8 mouse cellular contexts compared by ENCODE assay signal in the genomic region with DNA sequence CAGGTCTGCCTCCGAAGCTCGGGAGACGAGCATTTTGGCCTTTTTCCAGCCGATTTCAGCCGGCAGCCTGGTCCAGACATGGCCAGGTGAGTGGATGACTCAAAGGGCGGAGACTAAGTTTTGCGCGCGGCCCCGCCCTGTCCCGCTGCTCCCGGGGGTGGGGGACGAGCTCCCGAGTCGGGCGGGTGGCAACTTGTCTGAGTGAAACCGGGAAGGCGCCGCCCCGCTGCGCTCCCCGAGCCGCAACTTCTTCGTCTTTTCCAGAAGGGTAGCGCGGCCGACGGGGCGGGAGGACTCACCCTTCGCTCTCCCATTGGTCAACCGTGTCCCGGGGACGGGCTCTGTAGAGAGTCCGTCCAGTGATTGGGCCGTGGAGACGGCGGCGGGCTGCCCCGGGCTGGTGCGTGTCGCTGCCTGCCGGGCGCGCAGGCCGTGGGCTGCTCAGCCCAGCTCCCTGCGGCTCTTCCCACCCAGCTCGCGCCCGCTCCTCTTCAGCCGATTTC. TPM values are rescaled to one million over a fixed set of nuclear protein-coding genes. Genes with fewer than 3 reads are reported as not detected.
A peak's percentile ranks its signal among the peaks of the same experiment; 100 is the strongest.
DNase-seq lines count a peak whose midpoint lies in the region; ATAC-seq lines count a peak whose summit lies in the region.

No protein-coding gene starts in this region.

- H3K4me1 ChIP-seq in embryonic facial prominence, embryonic 13.5 days, result peaks cover 26% of the 10 kb centered on the region
- H3K4me1 ChIP-seq in limb, embryonic 10.5 days, result peaks cover 36% of the 10 kb centered on the region
- peaks cover 12% of the 10 kb centered on the region for H3K4me1 ChIP-seq in midbrain, embryonic 12.5 days

- peaks cover 55% of the 10 kb centered on the region for H3K27me3 ChIP-seq in embryonic facial prominence, embryonic 13.5 days
- H3K27me3 ChIP-seq in limb, embryonic 10.5 days (ENCODE audit: low read depth, poor library complexity, severe bottlenecking), result peaks cover 64% of the 10 kb centered on the region
- H3K27me3 ChIP-seq in midbrain, embryonic 12.5 days, result peaks cover 60% of the 10 kb centered on the region

- H3K9ac ChIP-seq in embryonic facial prominence, embryonic 13.5 days, result peak overlapping the region; percentile 71
- H3K9ac ChIP-seq in midbrain, embryonic 12.5 days (replicated peaks), result peak overlapping the region; percentile 35

- under 1% methylated on average over 50 of the region's 50 CpGs for WGBS in embryonic facial prominence, embryonic 13.5 days
- under 1% methylated on average over 50 of the region's 50 CpGs for WGBS in limb, embryonic 10.5 days
- under 1% methylated on average over 48 of the region's 50 CpGs for WGBS in midbrain, embryonic 12.5 days

- H3K4me2 ChIP-seq in embryonic facial prominence, embryonic 13.5 days, result peak overlapping the region; percentile 80
- peak overlapping the region; percentile 70 for H3K4me2 ChIP-seq in midbrain, embryonic 12.5 days (replicated peaks)

- peak; percentile 87 for ATAC-seq in embryonic facial prominence, embryonic 13.5 days (ENCODE audit: insufficient number of reproducible peaks, insufficient read depth, low FRiP score, low TSS enrichment, low read depth)
- peak; percentile 95 for ATAC-seq in midbrain, embryonic 12.5 days (ENCODE audit: low FRiP score, low read depth)

- no peaks in the 10 kb centered on the region for H3K9me3 ChIP-seq in embryonic facial prominence, embryonic 13.5 days
- H3K9me3 ChIP-seq in limb, embryonic 10.5 days (replicated peaks), result no peaks in the 10 kb centered on the region
- no peaks in the 10 kb centered on the region for H3K9me3 ChIP-seq in midbrain, embryonic 12.5 days

- H3K36me3 ChIP-seq in embryonic facial prominence, embryonic 13.5 days, result peaks cover 9% of the 10 kb centered on the region
- H3K36me3 ChIP-seq in limb, embryonic 10.5 days, result peaks cover 13% of the 10 kb centered on the region
- H3K36me3 ChIP-seq in midbrain, embryonic 12.5 days, result peaks cover 13% of the 10 kb centered on the region

- peak overlapping the region; percentile 56 for H3K4me3 ChIP-seq in embryonic facial prominence, embryonic 13.5 days
- H3K4me3 ChIP-seq in limb, embryonic 10.5 days, result peak overlapping the region; percentile 67
- H3K4me3 ChIP-seq in midbrain, embryonic 12.5 days, result peak overlapping the region; percentile 47

- peak; percentile 54 for DNase-seq in 3T3-L1 (ENCODE audit: low read depth, low spot score)
- DNase-seq in adrenal gland, postnatal 25 days, result peak; percentile 95
- DNase-seq in heart, adult 18-20 months, result peak; percentile 93 to 97
- DNase-seq in kidney, adult 18-20 months, result peak; percentile 95
- peak; percentile 89 for DNase-seq in limb, embryonic 10.5 days (ENCODE audit: low spot score)
- peak; percentile 85 for DNase-seq in skeletal muscle tissue, adult 2 months (ENCODE audit: low read depth, low spot score)

- H3K27ac ChIP-seq in embryonic facial prominence, embryonic 13.5 days, result peak overlapping the region; percentile 84
- H3K27ac ChIP-seq in limb, embryonic 10.5 days, result peak overlapping the region; percentile 53
- no peak overlapping the region for H3K27ac ChIP-seq in midbrain, embryonic 12.5 days (replicated peaks)

RNA-seq across cellular contexts. Expression of a gene that starts 2.3 kb away (rescaled TPM):
- 1.3 and 1.7 TPM in 2 replicates for total RNA-seq in adrenal gland, postnatal 25 days (2021)
- polyA plus RNA-seq in embryonic facial prominence, embryonic 13.5 days (2015; fragmentation: Nextera tagmentation; extraction: Ambion mirVana), result 130 and 142 TPM in 2 replicates
- total RNA-seq in heart, adult 18-20 months (2021), result 1 to 10 TPM; 1.0 to 1.4 TPM
- 29.7 and 38.7 TPM in 2 replicates for polyA plus RNA-seq in limb, embryonic 10.5 days (2016; fragmentation: Nextera tagmentation; extraction: Ambion mirVana)
- 6.7 and 9.5 TPM in 2 replicates for polyA plus RNA-seq in midbrain, embryonic 12.5 days (2016; fragmentation: Nextera tagmentation; extraction: Ambion mirVana)

RNA-seq across cellular contexts. Expression of a gene that starts 15.5 kb away (rescaled TPM):
- total RNA-seq in adrenal gland, postnatal 25 days (2021), result 15.8 and 16.1 TPM in 2 replicates
- polyA plus RNA-seq in embryonic facial prominence, embryonic 13.5 days (2015; fragmentation: Nextera tagmentation; extraction: Ambion mirVana), result 16.4 and 21.2 TPM in 2 replicates
- total RNA-seq in heart, adult 18-20 months (2021), result 1 to 10 TPM; 7.9 TPM
- polyA plus RNA-seq in limb, embryonic 10.5 days (2016; fragmentation: Nextera tagmentation; extraction: Ambion mirVana), result 31.3 and 31.6 TPM in 2 replicates
- 23.0 and 25.3 TPM in 2 replicates for polyA plus RNA-seq in midbrain, embryonic 12.5 days (2016; fragmentation: Nextera tagmentation; extraction: Ambion mirVana)

RNA-seq across cellular contexts. Expression of a gene that starts 25.1 kb away (rescaled TPM):
- 5.9 and 8.3 TPM in 2 replicates for total RNA-seq in adrenal gland, postnatal 25 days (2021)
- polyA plus RNA-seq in embryonic facial prominence, embryonic 13.5 days (2015; fragmentation: Nextera tagmentation; extraction: Ambion mirVana), result 9.5 and 9.9 TPM in 2 replicates
- total RNA-seq in heart, adult 18-20 months (2021), result 1 to 10 TPM; 3.2 to 3.6 TPM
- 12.9 and 14.0 TPM in 2 replicates for polyA plus RNA-seq in limb, embryonic 10.5 days (2016; fragmentation: Nextera tagmentation; extraction: Ambion mirVana)
- polyA plus RNA-seq in midbrain, embryonic 12.5 days (2016; fragmentation: Nextera tagmentation; extraction: Ambion mirVana), result 10.9 and 11.5 TPM in 2 replicates

RNA-seq across cellular contexts. Expression of a gene that starts 46.4 kb away (rescaled TPM):
- total RNA-seq in adrenal gland, postnatal 25 days (2021), result 55.6 and 58.0 TPM in 2 replicates
- polyA plus RNA-seq in embryonic facial prominence, embryonic 13.5 days (2015; fragmentation: Nextera tagmentation; extraction: Ambion mirVana), result not detected in 2 replicates
- total RNA-seq in heart, adult 18-20 months (2021), result 10 to 100 TPM; 16.7 to 20.3 TPM
- 0.13 TPM in 1 of 2 replicates, not detected in the other for polyA plus RNA-seq in limb, embryonic 10.5 days (2016; fragmentation: Nextera tagmentation; extraction: Ambion mirVana)
- not detected in 2 replicates for polyA plus RNA-seq in midbrain, embryonic 12.5 days (2016; fragmentation: Nextera tagmentation; extraction: Ambion mirVana)

RNA-seq across cellular contexts. Expression of a gene that starts 50.3 kb away (rescaled TPM):
- 20.9 and 23.0 TPM in 2 replicates for total RNA-seq in adrenal gland, postnatal 25 days (2021)
- polyA plus RNA-seq in embryonic facial prominence, embryonic 13.5 days (2015; fragmentation: Nextera tagmentation; extraction: Ambion mirVana), result 3.9 and 4.2 TPM in 2 replicates
- 10 to 100 TPM; 20.9 to 31.7 TPM for total RNA-seq in heart, adult 18-20 months (2021)
- 3.6 and 4.0 TPM in 2 replicates for polyA plus RNA-seq in limb, embryonic 10.5 days (2016; fragmentation: Nextera tagmentation; extraction: Ambion mirVana)
- 4.1 and 4.7 TPM in 2 replicates for polyA plus RNA-seq in midbrain, embryonic 12.5 days (2016; fragmentation: Nextera tagmentation; extraction: Ambion mirVana)
